Mouse (Mus musculus): Measurements from ENCODE around the gene Marc2.

DNA sequence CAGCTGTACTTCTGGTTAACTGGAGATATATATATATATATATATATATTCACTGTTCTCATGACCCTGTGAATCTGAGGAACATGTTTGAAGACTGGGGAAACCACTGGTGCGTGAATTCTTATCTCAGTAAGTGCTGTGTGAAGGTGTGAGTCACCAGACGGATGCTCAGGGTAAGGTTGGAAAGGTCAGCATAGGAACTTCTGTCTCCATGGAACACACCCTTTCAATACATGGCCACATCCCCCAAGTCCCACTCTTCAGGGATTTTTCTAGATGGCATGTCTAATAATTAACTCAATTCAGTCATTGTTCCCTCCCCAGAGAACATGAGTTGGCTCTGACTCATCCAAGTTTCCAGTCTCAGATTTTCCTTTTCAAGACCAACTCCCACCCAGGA is 15.3 kb upstream of the Marc2 start:
- no peak for TF ChIP-seq POLR2A (IDR thresholded peaks at IDR 0.05; ENCODE audit: low read depth, low read length)
- TF ChIP-seq CTCF (IDR thresholded peaks at IDR 0.05; ENCODE audit: extremely low read depth, insufficient read length, insufficient replicate concordance, low read depth, low read length): no peak
